Mouse (Mus musculus) embryo, embryonic 11.5 days (tissue): ENCODE data around the gene Abcg1.

Source experiments
- DNase-seq: peaks from one replicate; pipeline ENCODE4 v3.0.0-alpha.2; 2012; ENCODE audit warnings: low read depth, low spot score

Abcg1 gene

DNA sequence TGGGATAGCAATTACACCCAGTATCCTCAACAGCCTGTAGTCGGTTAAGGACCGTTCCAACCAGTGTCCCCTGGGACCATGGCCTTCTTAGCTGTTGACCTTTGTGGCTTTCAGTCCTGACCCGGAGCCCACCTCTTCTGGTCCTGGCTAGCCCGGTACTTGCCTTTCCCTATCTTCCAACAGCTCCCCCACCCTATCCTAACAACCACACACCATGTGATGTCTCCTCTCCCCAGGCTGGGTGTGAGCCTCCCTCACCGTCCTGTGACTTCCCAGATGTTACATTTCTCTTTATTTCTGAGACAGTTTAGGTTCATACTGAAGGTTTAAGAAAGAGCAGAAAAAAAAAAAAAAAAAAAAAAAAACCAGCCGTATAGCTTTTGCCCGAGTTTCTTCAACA is 17.1 kb upstream of the Abcg1 start:
- DNase-seq: no peak

DNA sequence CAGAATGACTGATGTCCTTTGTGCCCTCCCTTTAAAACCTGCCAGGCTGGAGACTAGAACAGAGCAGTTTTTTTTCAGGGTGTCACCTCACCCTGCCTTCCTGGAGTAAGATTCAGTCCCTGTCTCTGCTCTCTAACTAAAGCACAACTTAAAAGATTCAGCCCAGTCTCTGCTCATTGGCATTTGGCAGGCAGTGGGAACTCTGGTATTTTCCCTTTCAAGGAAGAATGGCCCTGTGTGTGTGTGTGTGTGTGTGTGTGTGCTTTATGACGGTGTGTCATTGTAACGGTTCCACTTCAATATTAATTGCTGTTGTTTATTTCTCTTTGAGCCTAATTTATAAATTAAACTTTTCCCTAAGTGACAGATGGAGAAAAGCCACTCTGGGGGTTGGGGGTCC is 14.7 kb upstream of the Abcg1 start:
- DNase-seq: no peak

DNA sequence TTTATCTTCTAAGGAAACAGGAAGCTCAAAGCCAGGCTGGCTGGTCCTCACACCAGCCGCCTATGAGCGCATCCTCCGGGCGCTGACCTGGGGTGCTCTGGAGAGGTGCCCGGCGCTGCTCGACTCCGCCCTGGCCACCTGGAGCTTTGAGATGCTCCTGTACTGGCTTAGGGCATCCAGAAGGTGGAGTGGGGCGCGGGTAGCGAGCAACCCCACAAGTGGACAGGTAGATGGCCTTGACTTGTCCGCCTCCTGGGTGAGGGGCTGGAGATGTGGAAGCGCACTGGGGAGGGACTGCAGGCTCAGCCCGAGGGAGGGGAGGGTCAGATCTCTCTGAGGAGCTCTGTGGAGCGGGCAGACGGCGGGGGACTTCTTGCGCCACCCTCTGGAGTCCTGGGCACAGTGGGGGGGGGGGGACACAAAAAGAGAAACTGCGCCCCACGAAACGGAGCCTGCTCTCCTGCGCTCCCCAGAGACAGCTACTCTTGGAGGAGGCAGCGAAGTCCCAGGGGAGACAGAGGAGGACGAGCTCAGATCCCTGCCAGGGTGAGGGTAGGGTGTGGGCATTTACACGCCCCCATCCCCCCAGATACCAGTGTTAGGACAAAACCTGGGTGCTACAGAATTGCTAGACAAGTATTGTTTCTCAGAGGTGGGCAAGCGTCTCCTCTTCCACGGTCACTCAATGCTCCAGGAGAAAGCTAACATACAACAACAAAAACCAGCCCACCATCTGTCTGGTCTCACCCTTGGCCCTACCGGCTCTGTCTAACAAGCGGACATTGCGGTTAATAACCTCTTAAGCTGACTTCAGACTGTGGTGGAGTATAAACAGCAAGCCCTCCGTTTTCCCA is 643 bp downstream of the Abcg1 start:
- DNase-seq: no peak

DNA sequence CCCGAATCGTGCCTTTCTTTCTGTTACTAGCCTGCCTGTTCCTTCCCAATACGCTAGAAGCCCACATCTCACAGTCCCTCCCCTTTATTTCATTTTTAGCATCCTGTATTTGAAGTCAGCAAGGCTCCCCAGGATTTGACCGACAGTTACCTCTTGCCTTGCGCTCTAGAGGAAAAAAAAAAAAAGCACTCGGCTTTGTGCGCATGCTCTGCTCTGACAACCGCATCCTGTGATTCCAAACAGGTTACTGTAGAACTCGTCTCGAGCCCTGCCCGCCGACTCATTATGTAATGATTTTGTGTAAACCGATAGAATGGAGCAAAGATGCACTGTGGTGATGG is 1.2 kb downstream of the Abcg1 start:
- DNase-seq: no peak

DNA sequence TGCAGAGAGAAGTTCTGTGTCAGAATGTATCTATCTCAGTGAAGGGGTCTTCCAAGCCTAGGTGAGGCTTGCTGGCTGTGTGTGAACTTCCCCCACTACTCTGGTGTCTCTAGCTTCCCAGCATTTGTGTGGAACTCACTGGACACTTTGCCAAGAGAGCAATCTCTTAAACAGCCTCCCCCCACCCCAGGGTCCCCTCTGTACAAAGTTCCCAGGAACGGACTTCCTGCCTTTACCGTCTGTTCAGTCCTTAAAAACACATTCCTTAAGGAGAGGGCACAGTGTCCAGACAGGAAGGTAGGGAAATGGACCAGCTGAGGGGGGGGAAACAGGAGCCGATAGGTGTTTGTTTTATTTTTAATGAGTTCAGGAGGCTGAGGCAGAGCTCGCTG is 2.7 kb downstream of the Abcg1 start:
- no peak for DNase-seq

DNA sequence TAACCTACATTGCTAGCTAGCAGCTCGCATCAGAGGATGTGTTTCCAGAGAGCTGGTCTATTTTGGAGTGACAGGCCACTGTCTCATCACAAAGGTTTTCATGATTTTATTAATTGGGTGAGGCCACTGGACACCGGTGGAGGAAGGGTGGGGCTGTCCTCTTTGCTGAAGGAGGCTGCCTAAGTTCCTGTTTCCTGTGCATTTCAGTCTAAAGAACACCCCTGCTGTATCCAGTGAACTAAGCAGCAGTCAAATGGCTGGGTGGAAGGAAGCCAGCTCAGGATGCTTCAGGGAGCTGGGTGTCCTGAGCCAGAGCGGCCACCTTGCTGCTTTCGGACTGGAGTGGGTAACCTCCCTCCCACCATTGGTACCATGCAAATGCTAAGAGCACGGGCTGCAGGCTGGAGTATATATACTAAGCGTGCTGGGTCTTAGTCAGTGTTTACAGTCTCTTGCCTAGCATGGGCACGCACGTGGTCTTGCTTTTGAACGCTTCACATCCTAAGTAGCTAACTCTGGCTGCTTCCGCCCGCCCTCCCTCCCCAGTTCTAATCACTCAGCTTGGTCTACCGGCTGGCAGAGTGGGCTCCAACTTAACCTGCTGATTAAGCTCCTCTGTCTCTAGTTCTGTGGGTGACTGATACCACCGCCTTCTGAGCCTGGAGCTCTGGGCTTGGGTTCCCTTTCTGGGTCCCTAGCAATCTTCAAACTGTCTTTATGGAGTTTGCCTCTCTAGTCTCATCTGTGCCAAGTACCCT is 3.3 kb downstream of the Abcg1 start:
- no peak for DNase-seq

DNA sequence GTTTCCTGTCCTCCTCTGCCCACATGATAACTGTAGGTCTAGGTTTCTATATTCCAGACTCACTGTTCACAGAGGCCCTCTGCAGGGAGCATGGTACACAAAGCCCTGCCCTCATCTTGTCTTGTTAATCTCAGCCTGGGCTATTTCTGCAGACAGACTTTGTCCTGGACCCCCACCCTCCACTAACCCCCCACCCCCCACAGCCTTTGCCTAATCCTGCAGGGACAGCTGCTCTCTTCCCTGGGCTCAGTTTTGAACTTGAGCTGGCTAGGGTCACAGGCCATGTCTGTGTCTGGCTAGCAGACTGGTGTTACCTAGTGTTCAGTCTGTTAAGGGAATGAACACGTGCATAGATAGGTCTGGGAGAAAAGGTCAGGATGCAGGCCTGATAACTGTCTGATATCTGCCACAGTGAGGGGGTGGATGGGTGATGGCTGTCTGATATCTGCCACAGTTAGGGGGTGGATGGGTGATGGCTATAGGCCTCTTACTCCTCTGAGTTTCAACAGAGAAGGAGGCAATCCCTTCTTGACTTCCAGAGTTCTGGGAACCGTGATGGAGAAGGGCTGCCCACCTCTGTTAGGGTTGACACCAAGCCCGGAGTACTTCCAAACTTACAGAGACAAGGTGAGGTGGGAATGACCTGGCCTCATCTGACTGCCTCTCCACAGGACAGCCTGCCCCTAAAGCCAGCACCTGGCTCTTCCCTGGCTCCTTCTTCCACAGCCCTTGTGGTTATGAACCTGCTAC is 4.0 kb downstream of the Abcg1 start:
- no peak for DNase-seq

DNA sequence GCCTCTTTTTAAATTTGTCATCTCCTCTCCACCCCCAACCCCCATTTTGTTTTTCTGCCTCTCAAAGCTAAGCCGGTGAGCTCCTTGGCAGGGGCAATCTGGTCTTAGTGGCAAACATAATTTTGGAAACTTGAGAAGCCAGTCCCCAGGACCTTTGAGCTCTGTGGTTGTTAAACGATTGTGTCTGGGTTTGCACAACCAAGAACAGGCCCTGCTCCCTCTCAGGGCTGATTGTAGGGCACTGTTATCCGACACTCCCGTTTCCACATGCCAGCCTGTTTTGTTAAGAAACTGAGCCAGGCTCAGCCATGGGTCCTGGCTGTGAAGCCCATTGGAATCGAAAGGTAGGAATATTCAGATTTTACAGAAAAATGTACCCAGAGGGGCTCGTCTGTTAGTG is 8.6 kb downstream of the Abcg1 start:
- no peak for DNase-seq

DNA sequence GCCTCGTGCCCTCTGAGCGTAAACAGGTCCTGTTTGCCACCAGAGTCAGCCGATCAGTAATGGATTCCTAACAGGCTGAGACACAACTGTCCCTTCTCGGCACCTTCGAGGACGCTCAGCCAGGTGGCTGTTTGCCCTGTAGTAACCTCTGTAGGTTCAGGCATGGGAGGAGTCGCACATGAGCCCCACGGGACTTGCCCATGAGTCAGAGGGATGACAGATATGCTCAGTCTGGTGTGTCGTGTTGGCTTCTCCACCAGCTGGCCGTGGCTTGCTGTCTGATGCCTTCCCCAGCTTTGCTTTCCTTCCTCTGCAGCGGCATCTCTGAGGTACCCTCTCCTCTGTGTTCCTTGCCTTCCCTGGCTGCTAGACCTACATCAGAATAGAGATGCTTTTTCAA is 9.6 kb downstream of the Abcg1 start:
- DNase-seq: no peak

DNA sequence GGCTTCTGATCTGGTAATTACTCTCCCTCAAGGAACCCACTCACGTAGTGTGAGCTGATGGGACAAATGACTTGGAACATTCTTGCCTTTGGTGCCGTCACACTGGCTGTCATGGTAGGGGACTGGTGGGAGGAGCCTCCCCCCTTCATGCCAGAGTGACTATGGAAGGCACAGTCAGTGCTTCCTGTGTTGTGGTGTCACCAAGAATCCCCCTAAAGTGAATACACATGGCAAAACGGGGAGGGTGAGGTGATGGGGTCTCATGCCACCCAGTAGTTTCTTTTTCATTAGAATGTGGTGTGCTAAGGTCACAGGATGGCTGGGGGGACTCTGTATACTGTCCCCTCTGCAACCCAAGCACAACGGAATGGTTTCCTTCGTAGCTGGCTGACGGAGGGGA is 11.6 kb downstream of the Abcg1 start:
- DNase-seq: no peak

DNA sequence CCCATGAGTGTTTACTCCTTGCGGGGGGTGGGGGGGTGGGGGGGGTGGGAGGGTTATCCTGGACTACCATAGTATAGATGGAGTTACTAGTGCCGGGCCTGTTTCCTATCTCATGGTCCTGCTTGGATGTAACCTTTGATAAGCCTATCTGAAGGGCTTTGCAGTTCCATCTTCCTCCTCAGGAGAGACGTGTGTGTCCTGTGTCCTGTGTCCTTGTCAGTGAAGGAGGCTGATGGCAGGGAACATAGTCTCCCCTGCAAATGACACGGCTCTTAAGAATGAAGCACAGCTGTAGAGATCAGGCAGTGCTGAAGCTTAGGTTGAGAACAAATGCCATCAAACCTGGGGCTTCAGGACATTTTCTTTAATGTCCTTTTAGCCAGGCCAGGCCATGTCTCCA is 12.4 kb downstream of the Abcg1 start:
- DNase-seq: no peak

DNA sequence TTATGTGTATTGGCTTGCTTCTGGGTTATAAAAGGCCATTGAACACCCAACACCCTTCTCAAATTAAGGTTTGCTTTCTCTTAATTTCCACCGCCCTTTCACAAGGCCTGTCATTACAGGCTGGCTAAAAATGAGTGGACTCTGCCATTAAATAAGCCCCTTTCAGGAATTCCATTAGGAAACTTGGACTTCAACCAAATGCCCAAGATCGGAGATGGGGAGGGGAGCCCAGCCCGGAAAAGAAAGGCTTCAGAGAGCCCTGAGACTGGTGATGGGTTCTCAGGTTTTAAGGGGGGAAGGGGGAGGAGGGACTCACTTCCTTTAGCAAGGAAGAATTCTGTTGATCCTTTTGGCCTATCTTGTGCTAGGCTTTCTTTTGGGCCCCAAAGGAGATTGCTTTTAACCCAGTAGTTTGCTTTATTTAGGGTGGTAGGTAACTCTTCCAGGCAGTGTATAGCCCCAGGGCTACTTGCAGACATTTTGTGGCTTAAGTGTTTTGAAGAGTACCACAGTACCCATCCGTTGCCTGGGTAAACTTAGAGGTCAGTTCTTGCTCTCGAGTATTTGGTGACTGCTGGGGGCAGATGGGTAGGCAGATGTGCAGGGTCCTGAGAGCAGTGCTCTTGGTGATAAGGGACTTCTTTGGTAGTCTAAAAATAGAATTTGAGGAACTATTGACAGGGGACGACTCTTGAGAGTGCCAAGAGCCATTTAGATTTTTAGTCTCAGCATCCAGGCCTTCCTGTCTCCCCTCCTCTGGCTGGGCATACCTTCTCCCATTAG is 13.1 kb downstream of the Abcg1 start:
- DNase-seq: no peak

DNA sequence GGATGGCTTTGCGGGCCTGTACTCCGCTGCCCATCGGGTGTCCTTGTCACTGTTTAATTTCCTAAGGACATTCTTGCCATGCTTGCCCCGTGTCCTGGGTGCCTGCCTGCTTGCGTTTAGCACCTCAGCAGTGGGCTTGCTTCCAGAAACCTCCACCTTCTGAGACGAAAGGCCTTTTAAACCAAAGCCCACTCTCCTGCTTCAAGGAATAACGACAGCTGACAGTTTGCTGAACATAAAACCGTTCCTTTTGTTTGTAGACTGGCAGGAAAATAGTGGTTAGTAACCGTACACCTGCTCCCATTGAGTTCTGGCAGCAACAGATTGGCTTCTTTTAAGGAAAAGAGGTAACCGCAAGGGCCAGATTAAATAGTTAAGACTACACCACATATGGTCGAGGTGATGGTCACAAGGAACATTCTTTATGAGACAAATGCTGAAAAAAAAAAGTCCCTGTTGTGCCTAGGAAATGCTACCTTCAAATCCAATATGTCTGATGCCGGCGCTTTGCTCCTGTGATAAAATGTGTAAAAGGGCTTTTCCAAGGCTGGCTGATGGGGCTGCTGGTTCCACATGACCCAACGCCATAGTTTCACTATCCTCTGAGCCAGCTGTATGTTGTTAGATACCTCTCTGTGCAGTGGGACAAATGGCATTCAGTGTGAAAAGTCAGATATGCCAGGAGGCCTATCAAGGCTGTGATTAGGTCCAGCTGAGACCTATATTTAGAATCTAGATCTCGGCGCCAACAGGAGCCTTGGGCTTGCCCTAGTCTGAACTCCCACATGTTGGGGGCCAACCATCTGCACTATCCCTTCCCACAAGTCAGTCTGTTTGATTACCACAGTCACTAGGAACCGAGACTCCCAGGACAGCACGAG is 14.2 kb downstream of the Abcg1 start:
- DNase-seq: no peak

DNA sequence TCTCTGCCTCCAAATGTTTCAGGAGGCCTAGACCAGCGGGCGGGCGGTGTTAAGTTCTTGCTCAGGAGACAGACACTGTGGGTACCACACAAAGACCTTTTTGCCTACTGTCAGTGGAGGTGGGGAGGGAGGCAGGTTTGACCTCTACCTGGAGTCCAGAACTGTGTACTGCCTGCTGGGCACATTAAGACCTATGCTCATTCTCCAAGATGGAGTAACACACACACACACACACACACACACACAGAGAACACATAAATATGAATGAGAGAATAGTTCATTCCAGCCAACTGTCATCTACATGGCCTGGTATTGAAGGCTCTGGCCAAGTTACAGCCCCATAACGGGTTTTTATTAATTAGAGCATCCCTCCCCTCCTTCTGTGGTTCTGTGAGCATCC is 15.4 kb downstream of the Abcg1 start:
- no peak for DNase-seq

DNA sequence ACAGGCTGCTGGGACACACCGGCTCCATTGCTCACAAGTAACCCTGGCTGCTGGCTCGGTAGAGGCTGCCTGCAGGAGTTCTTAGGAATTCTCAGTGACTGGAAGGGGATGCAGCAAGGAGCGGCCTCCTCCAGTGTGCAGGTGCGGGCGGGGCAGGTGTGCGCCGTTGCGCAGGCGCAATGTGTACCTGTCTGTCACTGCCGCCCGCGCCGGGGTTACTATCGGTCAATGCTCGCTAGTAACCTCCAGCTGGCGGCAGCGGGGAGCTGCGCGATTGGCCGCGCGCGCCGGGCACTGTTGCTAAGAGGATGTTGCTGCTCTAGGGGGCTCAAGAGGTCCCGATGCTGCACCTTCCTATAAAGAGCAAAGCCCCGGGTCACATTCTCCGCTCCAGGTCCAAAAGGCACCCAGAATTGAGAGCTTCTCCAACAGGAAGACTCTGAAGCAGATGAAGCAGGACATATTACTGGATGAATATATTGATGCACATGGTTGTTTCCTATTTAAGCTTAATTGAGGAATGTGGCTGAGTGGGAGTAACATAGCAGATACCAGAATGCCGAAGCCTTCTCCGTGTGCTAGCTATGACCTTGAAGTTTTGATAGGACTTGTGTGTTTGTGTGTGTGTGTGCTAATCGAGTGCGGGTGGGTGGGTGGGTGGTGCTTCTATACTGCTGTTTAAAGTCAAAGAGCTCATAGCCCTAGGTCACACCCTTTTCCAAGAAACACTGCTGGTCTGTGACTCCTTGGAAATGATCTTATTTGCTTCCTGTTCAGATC is 16.0 kb downstream of the Abcg1 start:
- peak; percentile 72 for DNase-seq

DNA sequence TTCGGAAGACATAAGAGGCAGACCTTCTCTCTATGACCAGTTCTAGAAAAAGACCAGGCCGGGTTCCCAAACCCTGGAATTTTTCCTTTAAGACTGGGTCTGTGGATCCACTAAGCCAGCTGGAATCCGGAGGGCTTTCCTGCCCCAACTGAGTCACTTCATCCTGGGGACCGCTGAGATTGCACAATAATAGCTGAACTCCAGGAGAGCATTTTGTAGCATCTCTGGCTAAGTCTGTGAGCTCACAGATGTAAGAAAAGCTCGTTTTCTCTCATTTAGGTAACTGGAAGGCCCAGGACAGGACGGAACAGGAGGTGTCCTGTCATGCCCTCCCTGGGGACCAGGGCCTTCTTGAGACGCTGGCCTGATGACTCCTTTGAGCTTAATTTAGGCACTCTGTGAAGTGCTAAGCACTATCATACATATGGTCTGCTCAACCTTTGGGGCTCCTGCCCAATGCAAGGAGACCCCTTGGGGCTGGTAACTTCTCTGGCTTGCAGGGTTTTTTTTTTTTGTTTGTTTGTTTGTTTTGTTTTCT is 16.6 kb downstream of the Abcg1 start:
- no peak for DNase-seq

DNA sequence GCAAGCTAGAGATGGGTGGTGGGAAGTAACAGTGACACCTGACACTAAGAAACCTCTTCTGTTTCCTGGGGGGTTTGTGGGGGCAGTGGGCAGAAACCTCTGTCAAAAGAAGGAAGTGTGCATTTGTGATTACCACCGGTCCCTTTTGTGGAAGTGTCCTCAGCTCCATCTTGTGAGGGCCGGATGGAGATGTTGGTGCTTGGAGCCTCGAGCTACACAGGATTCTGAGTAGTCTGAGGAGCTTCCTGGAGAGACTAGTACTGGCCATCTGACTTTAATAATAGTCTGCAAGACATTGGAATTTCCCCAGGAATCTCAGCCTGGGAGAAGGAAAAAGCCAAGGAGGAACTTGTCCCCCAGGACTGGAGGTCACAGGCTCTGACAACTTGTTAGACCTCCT is 17.2 kb downstream of the Abcg1 start:
- no peak for DNase-seq

DNA sequence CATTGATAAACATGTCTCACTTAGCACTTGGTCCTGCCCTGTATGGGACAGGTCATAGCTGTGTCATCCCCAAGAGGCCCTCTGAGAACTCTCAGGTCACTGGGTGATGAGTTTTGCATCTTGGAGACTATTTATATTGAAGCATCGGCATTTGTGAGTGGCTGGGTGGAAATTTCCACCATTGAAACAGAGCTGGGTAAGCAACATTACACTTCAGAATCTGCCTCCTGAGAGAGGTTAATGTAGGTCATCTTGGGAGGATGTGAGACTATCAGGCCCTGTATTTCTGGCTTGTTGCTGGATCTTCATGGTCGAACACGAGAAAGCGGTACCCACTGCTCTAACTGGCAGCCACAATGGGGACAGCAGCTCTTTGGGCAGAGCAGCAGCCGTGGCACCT is 18.0 kb downstream of the Abcg1 start:
- DNase-seq: no peak

DNA sequence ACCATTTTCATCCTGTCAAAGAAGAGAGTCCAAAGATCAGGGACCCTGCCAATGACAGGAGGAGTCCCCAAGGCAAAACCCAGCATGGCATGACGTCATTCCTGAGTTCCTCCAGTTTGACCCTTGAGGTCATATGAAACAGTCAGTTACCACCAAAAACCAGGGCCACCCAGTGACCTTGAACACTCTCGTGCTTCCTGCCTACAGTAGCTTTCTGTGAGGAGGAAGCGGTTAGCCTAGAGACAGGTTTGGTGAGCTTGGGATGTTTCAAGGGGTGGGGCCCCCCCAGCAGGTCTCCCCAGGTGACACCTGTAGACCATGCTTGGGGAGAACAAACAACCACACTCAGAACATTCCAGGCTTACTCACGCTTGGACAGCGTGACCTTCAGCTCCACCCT is 20.1 kb downstream of the Abcg1 start:
- DNase-seq: no peak

DNA sequence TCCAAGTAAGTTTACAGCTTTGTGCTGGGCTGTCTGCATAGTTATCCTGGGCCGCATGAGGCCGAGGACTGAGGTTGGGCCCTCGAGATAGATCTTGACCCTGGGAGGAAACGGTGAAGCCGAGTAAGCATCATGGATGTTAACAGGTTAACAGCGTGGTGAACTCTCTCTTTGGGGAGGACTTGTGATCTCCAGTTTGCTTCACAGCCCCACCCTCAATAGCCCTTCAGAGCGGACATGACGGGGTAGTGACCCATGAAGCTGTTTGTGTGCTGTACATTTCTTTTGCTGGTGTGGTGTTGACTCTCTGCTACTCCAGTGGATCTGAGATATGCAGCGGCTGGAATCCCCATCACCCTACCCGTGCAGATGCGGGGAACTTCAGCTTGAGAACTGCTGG is 21.1 kb downstream of the Abcg1 start:
- DNase-seq: no peak
